Mouse (Mus musculus) bone marrow macrophage, adult 2 months (primary cell): ENCODE data around the gene Prkn.

Experiments used
- CTCF ChIP-seq: IDR thresholded peaks from 2 replicates; pipeline ENCODE4 v1.5.1; 2012; ENCODE audit warnings: low read depth, mild to moderate bottlenecking, low read length, moderate library complexity
- POLR2A ChIP-seq: IDR thresholded peaks from 2 replicates; pipeline ENCODE4 v1.6.1; 2012; ENCODE audit warnings: mild to moderate bottlenecking, low read depth, low read length, borderline replicate concordance

GRCm38 (mm10) chr17:11617552-11617951 lies 777.4 kb downstream of the Prkn start:
- TF ChIP-seq POLR2A (no peak), CTCF (no peak)
